Mouse (Mus musculus): ENCODE measurements around the gene Haus7. TPM values are rescaled to one million over a fixed set of nuclear protein-coding genes. Genes with fewer than 3 reads are reported as not detected.
A peak's percentile ranks its signal among the peaks of the same experiment; 100 is the strongest.
"Not testable (repeated sequence)": the region's sequence is repeated elsewhere in the genome, so short reads cannot be mapped to it uniquely, and the experiment has no call there.

The Haus7 gene
- polyA plus RNA-seq, 1 experiment from 2014 or later, result 78.9 TPM

GRCm38 (mm10) chrX:73451949-73452348 lies 6.9 kb downstream of the Haus7 start:
- no peaks in the 10 kb centered on the region for H3K4me1 ChIP-seq
- H3K36me3 ChIP-seq (ENCODE audit: poor library complexity, severe bottlenecking), result peaks cover 23% of the 10 kb centered on the region
- peak; percentile 57; the same call in 1 of the 2 replicates for ATAC-seq
- no peak overlapping the region for H3K4me2 ChIP-seq
- H3K9me3 ChIP-seq (replicated peaks), result no peaks in the 10 kb centered on the region
- no peak overlapping the region for H3K9ac ChIP-seq
- no peak overlapping the region for H3K4me3 ChIP-seq
- WGBS, result 13% methylated on average over 2 of the region's 2 CpGs
- no peak overlapping the region for H3K27ac ChIP-seq
- H3K27me3 ChIP-seq, result no peaks in the 10 kb centered on the region

DNA sequence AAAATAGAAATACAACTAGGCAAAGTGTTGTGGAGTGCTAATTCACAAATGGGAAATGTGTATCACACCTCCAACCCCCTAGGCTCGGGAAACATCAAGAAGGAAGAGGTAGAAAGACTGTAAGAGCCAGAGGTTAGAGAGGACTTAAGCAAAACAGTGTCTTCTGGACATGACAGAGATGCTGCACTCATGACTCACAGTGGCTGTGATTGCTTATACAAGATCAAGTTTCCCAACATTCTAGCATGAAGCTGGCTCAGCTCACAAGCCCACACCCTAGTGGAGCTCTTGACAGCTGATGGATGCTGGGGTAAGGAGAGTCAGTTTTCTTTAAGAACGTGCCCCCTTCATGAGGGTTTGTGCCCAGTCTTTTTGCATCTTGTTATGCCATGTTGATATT lies 17.4 kb downstream of the Haus7 start:
- Histone ChIP-seq H3K4me2 (no peak overlapping the region), H3K4me3 (no peak overlapping the region), H3K27ac (no peak overlapping the region), H3K9me3 (replicated peaks) (no peaks in the 10 kb centered on the region), H3K36me3 (ENCODE audit: poor library complexity, severe bottlenecking) (peaks cover 16% of the 10 kb centered on the region; the same call in 1 of the 2 replicates), H3K4me1 (no peaks in the 10 kb centered on the region), H3K27me3 (no peaks in the 10 kb centered on the region), H3K9ac (no peak overlapping the region)
- no peak for ATAC-seq
- WGBS, result 73% methylated on average over 2 of the region's 2 CpGs

- Histone ChIP-seq H3K4me3 (no peak within 1 kb of the TSS), H3K27ac (no peak within 1 kb of the TSS), H3K27me3 (no peaks in the 10 kb centered on the region), H3K36me3 (ENCODE audit: poor library complexity, severe bottlenecking) (peaks cover 12% of the 10 kb centered on the region; the same call in 1 of the 2 replicates), H3K9me3 (replicated peaks) (no peaks in the 10 kb centered on the region), H3K4me1 (no peaks in the 10 kb centered on the region), H3K9ac (no peak within 1 kb of the TSS), H3K4me2 (no peak within 1 kb of the TSS)
- WGBS, result 85% methylated on average over 11 of the region's 11 CpGs
- ATAC-seq, result no peak
These were observed 23.6 kb downstream of the Haus7 start, which contains the start of gene Trex2 for GRCm38 (mm10) chrX:73435252-73435651. Trex2 (minus strand) TSS chrX:73435344.

DNA sequence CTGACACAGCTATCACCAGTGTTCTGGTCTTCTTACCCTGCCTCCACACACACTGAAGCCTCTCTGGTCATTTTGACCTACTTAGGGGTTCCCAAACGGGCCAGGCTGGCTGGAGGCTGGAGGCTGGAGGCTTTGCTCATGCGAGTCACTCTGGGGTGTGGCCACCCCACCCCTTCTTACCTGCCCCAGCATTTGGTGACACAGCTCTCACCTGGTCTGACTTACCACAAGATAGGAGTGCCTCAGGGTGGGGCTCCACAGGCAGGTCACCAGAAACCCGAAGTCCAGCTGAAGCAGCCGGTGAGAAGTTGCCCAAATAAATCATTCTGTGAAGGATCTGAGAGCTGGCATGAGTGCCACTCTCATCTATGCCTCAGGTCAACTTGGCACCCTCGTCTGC lies 26.0 kb downstream of the Haus7 start:
- Histone ChIP-seq H3K4me3 (no peak overlapping the region), H3K9ac (no peak overlapping the region), H3K27me3 (no peaks in the 10 kb centered on the region), H3K27ac (no peak overlapping the region), H3K4me2 (no peak overlapping the region), H3K4me1 (no peaks in the 10 kb centered on the region), H3K36me3 (ENCODE audit: poor library complexity, severe bottlenecking) (peaks cover 12% of the 10 kb centered on the region; the same call in 1 of the 2 replicates), H3K9me3 (replicated peaks) (no peaks in the 10 kb centered on the region)
- 77% methylated on average over 5 of the region's 5 CpGs for whole genome bisulfite sequencing
- ATAC-seq, result no peak

GRCm38 (mm10) chrX:73430036-73430435 lies 28.8 kb downstream of the Haus7 start:
- H3K4me1 ChIP-seq, result no peaks in the 10 kb centered on the region
- ATAC-seq, result no peak
- no peaks in the 10 kb centered on the region for H3K9me3 ChIP-seq (replicated peaks)
- no peaks in the 10 kb centered on the region for H3K27me3 ChIP-seq
- no peak overlapping the region for H3K27ac ChIP-seq
- 79% methylated on average over 2 of the region's 2 CpGs for WGBS
- no peak overlapping the region for H3K9ac ChIP-seq
- no peak overlapping the region for H3K4me3 ChIP-seq
- H3K36me3 ChIP-seq (ENCODE audit: poor library complexity, severe bottlenecking), result no peaks in the 10 kb centered on the region
- no peak overlapping the region for H3K4me2 ChIP-seq

- 44% methylated on average over 1 of the region's 1 CpGs for WGBS
- Histone ChIP-seq H3K27me3 (0 out of 2 replicates have a peak, but pooled peaks cover 3% of the 10 kb centered on the region), H3K27ac (no peak overlapping the region), H3K4me3 (no peak overlapping the region), H3K4me2 (no peak overlapping the region), H3K4me1 (no peaks in the 10 kb centered on the region), H3K36me3 (ENCODE audit: poor library complexity, severe bottlenecking) (no peaks in the 10 kb centered on the region), H3K9ac (no peak overlapping the region), H3K9me3 (replicated peaks) (no peaks in the 10 kb centered on the region)
- no peak for ATAC-seq
These were observed 46.1 kb downstream of the Haus7 start for GRCm38 (mm10) chrX:73412767-73413166.

- Histone ChIP-seq H3K4me3 (peak within 1 kb of the TSS; percentile 32), H3K9ac (no peak within 1 kb of the TSS), H3K4me1 (no peaks in the 10 kb centered on the region), H3K27me3 (0 out of 2 replicates have a peak, but pooled peaks cover 3% of the 10 kb centered on the region), H3K36me3 (ENCODE audit: poor library complexity, severe bottlenecking) (no peaks in the 10 kb centered on the region), H3K4me2 (peak within 1 kb of the TSS; percentile 57), H3K9me3 (replicated peaks) (no peaks in the 10 kb centered on the region; the same call in 1 of the 2 replicates), H3K27ac (no peak within 1 kb of the TSS)
- ATAC-seq, result no peak
- 18% methylated on average over 18 of the region's 20 CpGs for WGBS
These were observed 47.8 kb downstream of the Haus7 start, which contains the start of gene Zfp92 for GRCm38 (mm10) chrX:73410880-73411517. Zfp92 (plus strand) TSS chrX:73411096.

DNA sequence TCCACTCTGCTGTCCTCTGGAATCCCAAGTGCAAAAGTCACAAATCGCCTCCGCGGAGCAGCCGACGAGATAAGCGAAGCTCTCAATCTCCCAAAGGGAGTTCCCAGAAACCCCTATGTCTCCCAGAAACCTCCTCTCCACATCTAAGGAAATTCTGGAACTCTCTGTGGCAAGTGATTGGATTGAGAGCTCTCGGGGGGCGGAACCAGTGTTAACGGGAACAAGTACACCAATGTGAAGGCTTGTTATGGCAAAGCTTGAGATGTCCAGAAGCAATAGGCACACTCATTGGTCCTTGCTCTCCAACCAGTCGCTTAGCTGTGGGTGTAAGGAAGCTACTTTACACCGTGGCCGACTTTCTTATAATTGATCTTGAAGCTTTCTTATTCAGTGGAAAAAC lies 57.2 kb downstream of the Haus7 start:
- Histone ChIP-seq H3K36me3 (ENCODE audit: poor library complexity, severe bottlenecking) (no peaks in the 10 kb centered on the region), H3K4me1 (no peaks in the 10 kb centered on the region), H3K4me3 (no peak overlapping the region), H3K9ac (no peak overlapping the region), H3K27ac (no peak overlapping the region), H3K9me3 (replicated peaks) (no peaks in the 10 kb centered on the region), H3K4me2 (no peak overlapping the region), H3K27me3 (no peaks in the 10 kb centered on the region)
- no peak for ATAC-seq
- WGBS, result 92% methylated on average over 12 of the region's 12 CpGs

GRCm38 (mm10) chrX:73400951-73401350 lies 57.9 kb downstream of the Haus7 start:
- no peak for ATAC-seq
- H3K4me1 ChIP-seq, result no peaks in the 10 kb centered on the region
- WGBS, result 88% methylated on average over 20 of the region's 20 CpGs

GRCm38 (mm10) chrX:73398636-73399035 lies 60.2 kb downstream of the Haus7 start, which contains the start of gene Gm18336:
Gm18336 (minus strand) TSS chrX:73398736.
- H3K4me1 ChIP-seq; H3K27ac ChIP-seq; H3K4me2 ChIP-seq; H3K27me3 ChIP-seq; H3K9ac ChIP-seq; H3K9me3 ChIP-seq (replicated peaks); H3K4me3 ChIP-seq; H3K36me3 ChIP-seq (ENCODE audit: poor library complexity, severe bottlenecking); ATAC-seq: not testable (repeated sequence)
- WGBS, result 67% methylated on average over 2 of the region's 2 CpGs

More at GRCm38 (mm10) chrX:73400951-73401350, 57.9 kb downstream of the Haus7 start:
- Histone ChIP-seq H3K4me2 (no peak overlapping the region), H3K9me3 (replicated peaks) (no peaks in the 10 kb centered on the region), H3K36me3 (ENCODE audit: poor library complexity, severe bottlenecking) (no peaks in the 10 kb centered on the region), H3K9ac (no peak overlapping the region), H3K27me3 (no peaks in the 10 kb centered on the region), H3K27ac (no peak overlapping the region), H3K4me3 (no peak overlapping the region)

- 88% methylated on average over 1 of the region's 1 CpGs for WGBS
- Histone ChIP-seq H3K4me2 (no peak overlapping the region), H3K9ac (no peak overlapping the region), H3K27ac (no peak overlapping the region), H3K4me3 (no peak overlapping the region), H3K4me1 (no peaks in the 10 kb centered on the region), H3K9me3 (replicated peaks) (no peaks in the 10 kb centered on the region), H3K36me3 (ENCODE audit: poor library complexity, severe bottlenecking) (no peaks in the 10 kb centered on the region), H3K27me3 (no peaks in the 10 kb centered on the region)
- ATAC-seq, result no peak
These were observed 62.4 kb downstream of the Haus7 start for GRCm38 (mm10) chrX:73396446-73396845.

DNA sequence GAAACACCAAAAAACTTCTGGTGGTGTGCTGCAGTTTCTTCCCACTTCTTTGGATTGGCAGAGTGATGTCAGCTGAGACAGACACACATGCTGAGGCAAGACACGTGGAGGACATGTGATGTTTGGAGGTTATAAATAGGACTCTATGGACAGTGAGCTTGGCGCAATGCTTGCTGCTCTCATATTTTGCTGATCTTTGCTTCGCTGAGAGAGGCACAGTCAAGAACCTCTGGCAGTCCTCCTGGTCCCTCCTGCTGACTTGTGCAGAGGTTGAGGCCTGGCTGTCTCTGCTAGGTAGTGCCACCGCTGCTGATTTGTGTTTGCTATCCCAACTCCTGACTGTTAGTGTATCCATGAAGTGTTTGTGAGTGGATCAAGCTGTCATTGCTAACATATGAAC lies 67.4 kb downstream of the Haus7 start:
- Histone ChIP-seq H3K9ac (no peak overlapping the region), H3K9me3 (replicated peaks) (no peaks in the 10 kb centered on the region), H3K36me3 (ENCODE audit: poor library complexity, severe bottlenecking) (no peaks in the 10 kb centered on the region), H3K4me1 (no peaks in the 10 kb centered on the region), H3K27ac (no peak overlapping the region), H3K4me3 (no peak overlapping the region), H3K4me2 (no peak overlapping the region), H3K27me3 (no peaks in the 10 kb centered on the region)
- WGBS, result 81% methylated on average over 4 of the region's 4 CpGs
- ATAC-seq, result no peak

Data from forebrain, embryonic 13.5 days (tissue).